Mouse (Mus musculus) retina, embryonic 14.5 days (tissue): Measurements from ENCODE around the gene Rptor.

Experiments used
- DNase-seq: peaks from one replicate; pipeline ENCODE4 v3.0.0-alpha.2; 2015; ENCODE audit warnings: low spot score

The Rptor gene

GRCm38 (mm10) chr11:119934773-119935172 is 332.1 kb downstream of the Rptor start:
- no peak for DNase-seq

- DNase-seq: peak; percentile 82
Measured at GRCm38 (mm10) chr11:119935457-119935856, 332.8 kb downstream of the Rptor start.

- DNase-seq: no peak
Measured at GRCm38 (mm10) chr11:119936456-119936855, 333.8 kb downstream of the Rptor start.

GRCm38 (mm10) chr11:119937216-119937615 is 334.5 kb downstream of the Rptor start:
- no peak for DNase-seq

GRCm38 (mm10) chr11:119937772-119938502 is 335.2 kb downstream of the Rptor start:
- DNase-seq: no peak

GRCm38 (mm10) chr11:119939073-119939710 is 336.5 kb downstream of the Rptor start:
- DNase-seq: no peak

- no peak for DNase-seq
Measured at GRCm38 (mm10) chr11:119939711-119940106, 337.0 kb downstream of the Rptor start.

- no peak for DNase-seq
Measured at GRCm38 (mm10) chr11:119940142-119940541, 337.4 kb downstream of the Rptor start.

- peak; percentile 39 for DNase-seq
Measured at GRCm38 (mm10) chr11:119941794-119942193, 339.1 kb downstream of the Rptor start.

- peak; percentile 59 for DNase-seq
Measured at GRCm38 (mm10) chr11:119942201-119942726, 339.6 kb downstream of the Rptor start.

GRCm38 (mm10) chr11:119942727-119943427 is 340.2 kb downstream of the Rptor start, which contains the start of gene Baiap2:
Gene Baiap2, plus strand, starts transcription at chr11:119942763.
- DNase-seq: peak; percentile 99

- DNase-seq: peak; percentile 34
Measured at GRCm38 (mm10) chr11:119943428-119943988, 340.8 kb downstream of the Rptor start.

GRCm38 (mm10) chr11:119945343-119945742 is 342.6 kb downstream of the Rptor start:
- no peak for DNase-seq

- DNase-seq: no peak
Measured at GRCm38 (mm10) chr11:119947426-119947825, 344.7 kb downstream of the Rptor start.

GRCm38 (mm10) chr11:119947897-119948296 is 345.2 kb downstream of the Rptor start:
- DNase-seq: no peak

GRCm38 (mm10) chr11:119948305-119948704 is 345.6 kb downstream of the Rptor start:
- DNase-seq: no peak

GRCm38 (mm10) chr11:119948803-119949202 is 346.1 kb downstream of the Rptor start:
- no peak for DNase-seq
